Mouse (Mus musculus): ENCODE results near the gene Mindy4.

The Mindy4 gene

GRCm38 (mm10) chr6:55300704-55301103 lies 97.5 kb downstream of the Mindy4 start:
- in situ Hi-C loops (cut with MboI): no loop called here

DNA sequence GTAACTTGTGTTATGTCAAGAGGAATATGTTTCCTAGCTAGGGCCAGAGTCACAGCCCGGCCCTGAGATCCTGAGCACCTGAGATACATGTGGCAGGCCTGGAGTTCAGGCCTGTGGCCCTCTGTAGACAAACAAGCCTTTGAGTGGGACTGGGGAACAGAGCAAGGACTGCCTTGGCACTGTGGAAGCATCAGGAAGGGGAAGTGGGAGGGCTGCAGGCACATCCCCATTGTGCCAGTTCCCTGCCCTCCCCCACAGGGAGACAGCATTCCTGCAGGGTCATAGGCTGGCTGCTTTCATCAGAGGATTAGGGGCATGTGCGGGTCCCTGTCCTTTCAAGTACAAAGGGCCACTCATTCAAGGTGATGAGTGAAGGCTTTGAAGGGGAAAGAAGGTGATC lies 107.0 kb downstream of the Mindy4 start:
- in situ Hi-C loops (cut with MboI): no loop called here

GRCm38 (mm10) chr6:55311962-55312361 lies 108.8 kb downstream of the Mindy4 start:
- in situ Hi-C loops (cut with MboI): no loop called here

DNA sequence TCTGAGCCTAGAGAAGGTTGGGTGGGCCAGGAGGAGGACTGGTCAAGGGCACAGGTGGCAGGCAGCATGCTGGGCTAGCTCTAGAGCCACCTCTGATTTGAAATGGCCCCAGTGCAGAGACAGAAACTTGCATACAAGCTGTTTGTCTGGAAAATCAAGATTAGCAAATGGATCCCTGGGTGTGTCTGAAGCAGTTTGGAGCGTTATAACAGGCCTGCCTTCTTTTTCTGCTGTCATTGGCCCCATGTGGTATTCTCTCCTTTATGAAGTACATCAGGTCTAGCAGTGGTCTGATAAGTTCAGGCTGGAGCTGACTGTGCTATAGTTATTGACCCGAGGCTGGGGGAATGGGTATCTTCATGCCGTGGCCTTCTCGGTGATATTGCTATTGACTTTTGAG lies 110.7 kb downstream of the Mindy4 start:
- in situ Hi-C loops (cut with MboI): no loop called here

DNA sequence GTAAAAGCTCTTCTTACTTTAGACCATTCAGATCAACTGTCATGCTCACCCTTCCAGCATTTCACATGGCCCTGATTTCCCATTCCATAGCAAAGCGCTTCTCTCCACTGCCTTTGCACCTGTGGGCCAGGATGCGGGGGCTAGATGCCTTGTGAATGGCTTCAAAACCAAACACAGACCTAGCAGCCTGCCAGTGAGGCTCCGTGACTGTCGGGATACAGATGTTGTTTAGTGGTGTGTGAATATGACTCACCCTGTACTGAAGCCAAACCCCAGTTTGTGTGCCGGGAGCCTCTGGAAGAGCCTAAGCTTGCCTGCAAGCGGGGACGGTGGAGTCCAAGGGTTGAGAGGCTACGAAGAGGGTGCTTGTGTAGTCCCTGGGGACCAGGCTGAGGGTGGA lies 111.4 kb downstream of the Mindy4 start:
- in situ Hi-C loops (cut with MboI): no loop called here

GRCm38 (mm10) chr6:55318597-55318996 lies 115.4 kb downstream of the Mindy4 start:
- in situ Hi-C loops (cut with MboI): no loop called here

- in situ Hi-C loops (cut with MboI): no loop called here
Measured at GRCm38 (mm10) chr6:55319585-55320551, 116.7 kb downstream of the Mindy4 start.

DNA sequence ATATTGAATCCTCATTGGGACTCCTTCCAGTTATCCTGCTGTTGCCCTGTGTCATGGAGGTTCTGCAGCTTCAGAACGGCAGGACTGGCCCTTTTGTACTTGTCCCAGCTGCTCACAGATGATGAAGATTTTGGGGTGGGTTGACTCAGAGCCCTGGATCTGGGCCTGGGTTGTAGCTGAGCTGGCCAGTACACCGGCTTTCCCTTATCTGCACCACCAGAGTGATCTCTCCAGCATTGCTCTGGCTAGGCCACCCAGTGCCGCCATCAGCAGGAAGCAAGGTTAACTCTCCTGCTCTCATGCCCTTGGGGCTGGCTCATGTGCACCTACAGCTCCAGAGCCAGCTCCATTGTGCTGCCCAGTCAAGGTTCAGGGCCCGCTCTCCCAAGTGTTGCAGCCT lies 117.7 kb downstream of the Mindy4 start:
- in situ Hi-C loops (cut with MboI): no loop called here

- in situ Hi-C loops (cut with MboI): no loop called here
Measured at GRCm38 (mm10) chr6:55321518-55321917, 118.3 kb downstream of the Mindy4 start.

GRCm38 (mm10) chr6:55322980-55323379 lies 119.8 kb downstream of the Mindy4 start:
- in situ Hi-C loops (cut with MboI): no loop called here

DNA sequence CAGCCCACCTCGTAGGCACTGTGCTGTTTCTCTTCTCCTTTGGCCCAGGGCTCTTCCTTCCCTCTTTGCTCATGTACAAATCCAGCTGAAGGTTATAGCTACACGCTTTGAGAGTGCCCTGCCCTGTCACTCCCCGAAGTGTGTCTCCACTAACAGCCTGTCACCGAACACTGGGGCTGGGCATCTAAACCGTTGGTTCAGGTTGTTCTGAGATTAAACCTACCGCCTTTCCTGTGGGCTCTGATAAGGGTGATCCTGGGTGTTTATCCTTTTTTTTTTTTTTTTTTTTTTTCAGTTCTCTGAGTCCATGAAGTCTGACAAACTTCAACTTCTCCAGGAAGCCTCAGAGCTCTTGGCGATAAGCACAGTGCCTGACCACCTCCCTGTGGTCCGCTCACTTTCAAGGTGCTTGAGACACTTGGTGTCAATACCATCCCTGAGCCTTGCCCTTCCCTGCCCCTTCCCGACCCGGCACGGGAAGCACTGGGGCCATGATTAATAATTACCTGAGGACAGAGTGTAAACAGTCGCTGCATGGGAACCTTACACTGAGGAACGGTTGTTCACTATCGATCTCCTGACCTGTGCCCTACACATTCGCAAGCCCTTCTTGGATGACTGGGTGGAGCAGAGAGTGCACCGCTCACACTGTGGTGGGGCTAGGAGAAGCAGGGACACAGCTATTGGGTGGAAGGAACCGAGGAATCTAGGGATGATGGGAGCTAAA lies 120.9 kb downstream of the Mindy4 start:
- in situ Hi-C loops (cut with MboI): no loop called here

DNA sequence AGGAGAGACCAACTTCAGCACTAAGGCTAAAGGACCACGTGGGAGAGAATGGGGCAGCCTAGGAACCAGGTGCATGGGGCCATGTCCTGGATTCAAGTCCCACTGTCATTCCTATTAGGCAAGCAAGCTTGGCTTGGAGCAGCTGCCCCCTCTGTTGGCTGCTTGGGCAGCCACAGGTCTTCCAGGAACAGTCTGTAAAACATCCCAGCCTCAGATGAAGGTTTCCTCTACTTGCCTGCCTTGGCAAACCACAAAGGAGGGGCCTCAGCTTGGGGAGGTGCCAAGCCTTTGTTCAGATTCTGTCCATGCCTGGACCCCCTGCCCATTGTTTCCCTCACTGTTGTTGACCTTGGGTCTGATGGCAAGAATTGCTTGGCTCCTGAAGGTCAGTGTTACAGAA lies 121.6 kb downstream of the Mindy4 start:
- in situ Hi-C loops (cut with MboI): no loop called here

DNA sequence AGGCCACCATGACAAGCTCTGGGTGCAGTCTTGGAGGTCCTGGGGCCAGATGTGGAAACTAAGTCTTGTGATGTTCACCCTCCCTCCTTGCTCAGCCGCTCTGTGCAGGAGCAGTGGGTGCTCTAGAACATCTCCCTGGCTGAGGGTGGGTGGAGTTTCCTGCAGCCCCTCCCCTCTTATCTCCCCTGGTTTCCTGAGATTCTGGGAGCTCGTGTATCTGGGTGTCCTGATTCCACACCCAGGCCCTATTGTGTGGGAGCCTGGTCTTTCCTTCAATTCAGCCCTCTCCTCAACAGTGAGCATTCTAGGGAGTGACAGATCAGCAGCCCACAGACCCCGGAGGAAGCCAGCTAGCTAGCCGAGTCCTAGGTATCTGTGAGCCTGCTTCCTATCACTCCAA lies 123.1 kb downstream of the Mindy4 start:
- in situ Hi-C loops (cut with MboI): no loop called here

DNA sequence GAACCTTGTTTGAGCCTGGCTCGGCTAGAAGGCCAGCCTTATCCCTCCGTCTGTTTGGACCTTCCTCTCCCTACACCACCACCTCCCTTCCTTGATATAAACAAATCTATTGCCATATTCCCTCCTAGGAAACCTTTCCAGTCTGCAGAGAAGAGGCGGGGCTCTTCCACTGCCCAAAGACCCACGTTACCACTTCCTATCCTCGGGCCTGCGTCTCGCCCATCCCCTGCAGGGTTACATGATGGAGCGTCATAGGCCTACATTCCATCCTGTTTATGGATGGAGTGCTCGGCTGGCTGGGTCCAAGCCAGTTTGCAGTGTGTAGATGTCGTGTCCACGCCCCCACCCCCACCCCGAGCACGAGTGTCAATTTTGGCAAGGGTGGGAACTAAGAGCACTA lies 124.1 kb downstream of the Mindy4 start:
- in situ Hi-C loops (cut with MboI): no loop called here

GRCm38 (mm10) chr6:55328179-55328578 lies 125.0 kb downstream of the Mindy4 start:
- in situ Hi-C loops (cut with MboI): no loop called here

- in situ Hi-C loops (cut with MboI): no loop called here
Measured at GRCm38 (mm10) chr6:55331315-55331714, 128.1 kb downstream of the Mindy4 start.

- in situ Hi-C loops (cut with MboI): no loop called here
Measured at GRCm38 (mm10) chr6:55332100-55332772, 129.1 kb downstream of the Mindy4 start.

DNA sequence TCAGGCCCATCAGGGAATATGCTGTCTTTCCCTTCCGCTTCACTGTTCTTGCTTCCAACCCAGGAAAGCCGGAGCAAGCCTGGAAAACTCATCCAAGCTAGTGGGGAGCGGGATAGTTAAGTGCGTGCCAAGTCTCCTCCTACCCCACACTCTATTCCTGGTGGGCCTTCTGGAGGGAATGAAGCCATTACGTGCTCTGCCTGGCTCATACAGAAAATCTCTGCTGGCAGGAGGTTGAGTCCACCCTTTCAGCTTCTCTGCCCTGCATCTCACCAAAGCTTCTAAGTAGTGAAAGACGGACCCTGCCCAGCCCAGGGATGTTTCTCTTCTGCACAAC lies 129.6 kb downstream of the Mindy4 start:
- in situ Hi-C loops (cut with MboI): no loop called here

GRCm38 (mm10) chr6:55335989-55336514 lies 132.9 kb downstream of the Mindy4 start, which contains the start of gene Aqp1:
Gene Aqp1 (plus strand): TSS chr6:55336432.
- in situ Hi-C loops (cut with MboI): no loop called here

DNA sequence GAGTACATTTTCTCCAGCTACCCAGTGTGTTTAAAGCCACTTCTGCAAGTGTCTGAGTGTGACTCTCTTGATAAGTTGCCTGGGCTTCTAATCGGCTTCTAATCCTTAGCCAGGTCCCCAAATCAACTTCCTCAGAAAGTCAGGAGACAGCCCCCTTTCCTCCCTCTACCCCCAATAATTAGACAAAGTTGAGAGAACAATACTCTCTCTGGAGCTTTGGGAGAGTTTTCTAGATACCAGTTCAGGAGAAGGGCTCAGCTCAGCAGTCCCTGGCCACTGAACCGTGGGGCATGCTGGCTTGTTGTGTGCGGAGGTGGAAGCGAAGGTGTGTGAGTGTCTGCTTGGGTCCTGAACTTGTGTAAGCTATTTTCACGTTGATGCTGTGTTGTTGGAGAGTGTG lies 134.1 kb downstream of the Mindy4 start:
- in situ Hi-C loops (cut with MboI): no loop called here

DNA sequence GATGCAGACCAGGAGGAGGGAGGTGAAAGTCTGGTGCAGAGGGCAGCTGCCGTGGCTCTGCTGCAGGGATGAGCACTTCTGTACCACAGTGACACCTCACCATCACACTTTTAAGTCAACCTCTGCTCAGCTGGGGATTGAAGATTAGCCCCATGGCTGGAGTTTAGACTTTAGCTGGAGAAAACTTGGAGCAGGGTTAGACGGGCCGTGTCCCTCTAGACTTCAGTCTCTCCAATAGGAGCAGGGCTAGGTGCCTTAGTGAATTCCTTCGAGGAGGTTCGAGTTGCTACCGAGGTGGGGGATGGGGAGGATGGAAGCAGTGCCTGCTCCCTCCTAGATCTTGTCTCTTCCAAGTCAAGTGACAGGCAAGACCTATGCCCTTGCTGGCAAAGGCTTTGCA lies 134.9 kb downstream of the Mindy4 start:
- in situ Hi-C loops (cut with MboI): no loop called here

All from mature B cell (primary cell).